Mouse (Mus musculus): ENCODE data around the gene Cyth3.

DNA sequence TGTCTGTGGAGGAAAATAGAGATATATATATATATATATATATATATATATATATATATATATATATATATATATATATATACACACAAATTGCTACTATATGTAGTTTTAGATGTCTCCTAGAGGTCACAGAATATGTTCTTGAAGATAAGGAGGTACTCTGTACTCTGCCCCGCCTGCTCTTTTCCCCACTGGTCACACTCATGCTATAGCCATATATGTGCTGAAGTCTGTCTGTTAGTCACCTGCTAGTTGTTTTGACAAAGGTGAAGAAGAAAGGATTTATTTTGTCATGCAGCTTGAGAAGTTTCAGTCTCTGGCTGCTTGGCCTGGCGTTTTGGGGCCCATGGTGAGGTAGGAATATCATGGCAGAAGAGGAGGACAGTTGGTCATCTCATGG, 25.2 kb downstream of the Cyth3 start:
- TF ChIP-seq CTCF (IDR thresholded peaks at IDR 0.05; ENCODE audit: borderline replicate concordance, insufficient read depth, low read depth, low read length) (no peak), POLR2A (IDR thresholded peaks at IDR 0.05; ENCODE audit: borderline replicate concordance, insufficient read depth, low read length) (no peak)

Data from cerebellum, adult 2 months (tissue).